Mouse (Mus musculus): ENCODE measurements around the gene Olfr619. TPM values are rescaled to one million over a fixed set of nuclear protein-coding genes. Genes with fewer than 3 reads are reported as not detected.

Gene Olfr619
- polyA plus RNA-seq, 1 experiment from 2014 or later, result not detected

DNA sequence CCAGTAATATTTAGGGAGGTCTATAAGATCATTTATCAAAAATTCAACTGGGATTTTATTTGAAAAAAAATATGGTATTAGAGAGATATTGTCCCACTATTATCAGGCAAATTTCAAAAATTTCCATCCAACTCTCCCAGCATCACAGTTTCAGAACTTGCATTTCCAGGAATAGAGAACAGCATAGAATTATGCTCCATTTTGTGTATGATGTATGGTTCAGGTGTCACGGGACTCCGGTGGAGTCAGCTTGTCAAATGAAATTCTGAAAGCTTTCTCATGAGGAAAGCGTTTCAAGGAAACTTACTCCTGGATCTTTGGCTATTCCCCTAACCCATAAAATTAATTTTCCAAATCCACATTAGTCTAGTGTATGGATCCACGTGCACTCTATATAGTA is 43.7 kb downstream of the Olfr619 start:
- Histone ChIP-seq H3K4me2 (ENCODE audit: low read depth, low read length, severe bottlenecking) (no peak overlapping the region), H3K27ac (ENCODE audit: low read depth, low read length) (no peak overlapping the region), H3K4me1 (replicated peaks; ENCODE audit: control insufficient read depth, insufficient read depth, low read length) (no peaks in the 10 kb centered on the region), H3K9ac (ENCODE audit: low read length) (no peak overlapping the region), H3K27me3 (ENCODE audit: control insufficient read depth, insufficient read depth, low read length) (no peaks in the 10 kb centered on the region), H3K36me3 (ENCODE audit: control insufficient read depth, insufficient read depth, low read length) (no peaks in the 10 kb centered on the region), H3K9me3 (ENCODE audit: control insufficient read depth, low read length) (no peaks in the 10 kb centered on the region), H3K4me3 (ENCODE audit: low read depth, low read length) (no peak overlapping the region)
- DNase-seq (ENCODE audit: low spot score) (no peak), ATAC-seq (replicated peaks; ENCODE audit: low FRiP score) (no peak)
- WGBS, result 92% methylated on average over 4 of the region's 4 CpGs

Small RNA genes lying within 50 kb of the gene (microRNA-seq; reads per million reads assigned to microRNA genes)
- not detected for gene Gm26506 (ENCODE audit: insufficient number of aligned reads)

Other genes starting within 250 kb of the Olfr619 start
- gene Olfr601, start 237.9 kb upstream of the Olfr619 start, polyA plus RNA-seq (2014; fragmentation: Nextera tagmentation; extraction: Ambion mirVana), result not detected in 2 replicates
- gene Olfr603, start 214.4 kb upstream of the Olfr619 start, polyA plus RNA-seq (2014; fragmentation: Nextera tagmentation; extraction: Ambion mirVana), result not detected in 2 replicates
- not detected in 2 replicates for gene Usp17lc, start 185.5 kb upstream of the Olfr619 start, polyA plus RNA-seq (2014; fragmentation: Nextera tagmentation; extraction: Ambion mirVana)
- not detected in 2 replicates for gene Olfr605, start 155.1 kb upstream of the Olfr619 start, polyA plus RNA-seq (2014; fragmentation: Nextera tagmentation; extraction: Ambion mirVana)
- not detected in 2 replicates for gene Olfr606, start 151.5 kb upstream of the Olfr619 start, polyA plus RNA-seq (2014; fragmentation: Nextera tagmentation; extraction: Ambion mirVana)
- gene Olfr607, start 136.4 kb upstream of the Olfr619 start, polyA plus RNA-seq (2014; fragmentation: Nextera tagmentation; extraction: Ambion mirVana), result not detected in 2 replicates
- not detected in 2 replicates for gene Olfr608, start 130.7 kb upstream of the Olfr619 start, polyA plus RNA-seq (2014; fragmentation: Nextera tagmentation; extraction: Ambion mirVana)
- gene Olfr609, start 102.5 kb upstream of the Olfr619 start, polyA plus RNA-seq (2014; fragmentation: Nextera tagmentation; extraction: Ambion mirVana), result not detected in 2 replicates
- not detected in 2 replicates for gene Olfr610, start 88.5 kb upstream of the Olfr619 start, polyA plus RNA-seq (2014; fragmentation: Nextera tagmentation; extraction: Ambion mirVana)
- not detected in 2 replicates for gene Olfr611, start 79.7 kb upstream of the Olfr619 start, polyA plus RNA-seq (2014; fragmentation: Nextera tagmentation; extraction: Ambion mirVana)
- not detected in 2 replicates for gene Olfr612, start 57.9 kb upstream of the Olfr619 start, polyA plus RNA-seq (2014; fragmentation: Nextera tagmentation; extraction: Ambion mirVana)
- gene Olfr613, start 52.5 kb upstream of the Olfr619 start, polyA plus RNA-seq (2014; fragmentation: Nextera tagmentation; extraction: Ambion mirVana), result not detected in 2 replicates
- not detected in 2 replicates for gene Olfr615, start 44.5 kb upstream of the Olfr619 start, polyA plus RNA-seq (2014; fragmentation: Nextera tagmentation; extraction: Ambion mirVana)
- not detected in 2 replicates for gene Olfr616, start 31.4 kb upstream of the Olfr619 start, polyA plus RNA-seq (2014; fragmentation: Nextera tagmentation; extraction: Ambion mirVana)
- gene Olfr617, start 27.5 kb upstream of the Olfr619 start, polyA plus RNA-seq (2014; fragmentation: Nextera tagmentation; extraction: Ambion mirVana), result not detected in 2 replicates
- not detected in 2 replicates for gene Olfr618, start 10.5 kb upstream of the Olfr619 start, polyA plus RNA-seq (2014; fragmentation: Nextera tagmentation; extraction: Ambion mirVana)
- gene Olfr620, start 12.0 kb downstream of the Olfr619 start, polyA plus RNA-seq (2014; fragmentation: Nextera tagmentation; extraction: Ambion mirVana), result not detected in 2 replicates
- gene Olfr622, start 42.1 kb downstream of the Olfr619 start, polyA plus RNA-seq (2014; fragmentation: Nextera tagmentation; extraction: Ambion mirVana), result not detected in 2 replicates
- gene Olfr623, start 63.1 kb downstream of the Olfr619 start, polyA plus RNA-seq (2014; fragmentation: Nextera tagmentation; extraction: Ambion mirVana), result not detected in 2 replicates
- not detected in 2 replicates for gene Olfr624, start 70.6 kb downstream of the Olfr619 start, polyA plus RNA-seq (2014; fragmentation: Nextera tagmentation; extraction: Ambion mirVana)
- not detected in 2 replicates for gene Olfr625-ps1, start 82.1 kb downstream of the Olfr619 start, polyA plus RNA-seq (2014; fragmentation: Nextera tagmentation; extraction: Ambion mirVana)
- not detected in 2 replicates for gene Olfr243, start 114.1 kb downstream of the Olfr619 start, polyA plus RNA-seq (2014; fragmentation: Nextera tagmentation; extraction: Ambion mirVana)
- gene Olfr628, start 129.8 kb downstream of the Olfr619 start, polyA plus RNA-seq (2014; fragmentation: Nextera tagmentation; extraction: Ambion mirVana), result not detected in 2 replicates
- gene Olfr629, start 144.4 kb downstream of the Olfr619 start, polyA plus RNA-seq (2014; fragmentation: Nextera tagmentation; extraction: Ambion mirVana), result not detected in 2 replicates
- not detected in 2 replicates for gene Olfr630, start 156.8 kb downstream of the Olfr619 start, polyA plus RNA-seq (2014; fragmentation: Nextera tagmentation; extraction: Ambion mirVana)
- not detected in 2 replicates for gene Olfr69, start 171.0 kb downstream of the Olfr619 start, polyA plus RNA-seq (2014; fragmentation: Nextera tagmentation; extraction: Ambion mirVana)
- gene Olfr68, start 179.1 kb downstream of the Olfr619 start, polyA plus RNA-seq (2014; fragmentation: Nextera tagmentation; extraction: Ambion mirVana), result not detected in 2 replicates
- gene Olfr67, start 191.2 kb downstream of the Olfr619 start, polyA plus RNA-seq (2014; fragmentation: Nextera tagmentation; extraction: Ambion mirVana), result not detected in 2 replicates
- 770 and 789 TPM in 2 replicates for gene Hbb-bt, start 213.4 kb downstream of the Olfr619 start, polyA plus RNA-seq (2014; fragmentation: Nextera tagmentation; extraction: Ambion mirVana)
- 254 and 256 TPM in 2 replicates for gene Hbb-bs, start 227.5 kb downstream of the Olfr619 start, polyA plus RNA-seq (2014; fragmentation: Nextera tagmentation; extraction: Ambion mirVana)
- gene Hbb-bh2, start 239.9 kb downstream of the Olfr619 start, polyA plus RNA-seq (2014; fragmentation: Nextera tagmentation; extraction: Ambion mirVana), result not detected in 2 replicates
- 2,356 and 2,804 TPM in 2 replicates for gene Hbb-bh1, start 242.6 kb downstream of the Olfr619 start, polyA plus RNA-seq (2014; fragmentation: Nextera tagmentation; extraction: Ambion mirVana)